Mouse (Mus musculus) hindbrain, embryonic 16.5 days (tissue): ENCODE measurements at regions not wholly inside any gene's neighbourhood (a gene's known extent, or its start where the extent isn't known, plus 50 kb on each side); places are given as distances from the start of the nearest gene placed in this dataset. TPM values are rescaled to one million over a fixed set of nuclear protein-coding genes. Genes with fewer than 3 reads are reported as not detected.

Experiments
- ATAC-seq: fragments of 200-750 bp; cut with Nextera tagmentation; 2 replicates; pipeline ENCODE4 v1.8.0; 2017; ENCODE audit warnings: moderate TSS enrichment, moderate library complexity
- H3K27ac ChIP-seq: fragments of 300-500 bp; sonication (generic); 2 replicates; pipeline ENCODE4 v1.5.1; 2014; ENCODE audit warnings: low read depth, mild to moderate bottlenecking, control low read depth, low read length, moderate library complexity
- H3K27me3 ChIP-seq: fragments of 300-500 bp; sonication (generic); replicated peaks from 2 replicates; pipeline ENCODE4 v1.6.1; 2014; ENCODE audit warnings: low read length; ENCODE audit not compliant: control insufficient read depth, insufficient read depth
- H3K36me3 ChIP-seq: fragments of 300-500 bp; sonication (generic); 2 replicates; pipeline ENCODE4 v1.6.1; 2014; ENCODE audit warnings: mild to moderate bottlenecking, low read length, moderate library complexity, mixed read lengths; ENCODE audit not compliant: control insufficient read depth, insufficient read depth
- H3K4me1 ChIP-seq: fragments of 300-500 bp; sonication (generic); 2 replicates; pipeline ENCODE4 v1.6.1; 2014; ENCODE audit warnings: low read depth, low read length; ENCODE audit not compliant: control insufficient read depth, insufficient read depth
- H3K4me2 ChIP-seq: fragments of 300-500 bp; sonication (generic); 2 replicates; pipeline ENCODE4 v1.6.1; 2014; ENCODE audit warnings: mild to moderate bottlenecking, low read length, control low read depth, moderate library complexity
- H3K4me3 ChIP-seq: fragments of 300-500 bp; sonication (generic); 2 replicates; pipeline ENCODE4 v1.5.1; 2014; ENCODE audit warnings: mild to moderate bottlenecking, low read length, control low read depth, moderate library complexity
- H3K9ac ChIP-seq: fragments of 300-500 bp; sonication (generic); 2 replicates; pipeline ENCODE4 v1.6.1; 2014; ENCODE audit warnings: low read depth, mild to moderate bottlenecking, control low read depth, low read length, moderate library complexity
- H3K9me3 ChIP-seq: fragments of 300-500 bp; sonication (generic); 2 replicates; pipeline ENCODE4 v1.6.1; 2014; ENCODE audit warnings: mild to moderate bottlenecking, low read length, moderate library complexity; ENCODE audit not compliant: control insufficient read depth
- WGBS: fragments of 180-500 bp; shearing (Covaris S2); extraction: QIAGEN DNeasy Blood & Tissue Kit; methylation state at CpG from one replicate; pipeline ENCODE4 v1.1.7; 2014; 5-methylcytosine and 5-hydroxymethylcytosine counted together
- microRNA-seq: library from miRNA; unstranded; fragments of <30 nt; microRNA quantifications from one replicate; pipeline ENCODE4, GENCODE M21; 2017

- ATAC-seq: no peak
- Histone ChIP-seq H3K36me3 (no peaks in the 10 kb centered on the region), H3K27me3 (no peaks in the 10 kb centered on the region), H3K4me2 (no peak overlapping the region), H3K9ac (no peak overlapping the region), H3K4me3 (no peak overlapping the region), H3K4me1 (no peaks in the 10 kb centered on the region), H3K9me3 (no peaks in the 10 kb centered on the region), H3K27ac (no peak overlapping the region)
- 93% methylated on average over 1 of the region's 1 CpGs for WGBS
These were observed 58.1 kb upstream of the Mocs2 start for GRCm38 (mm10) chr13:114759886-114760285.

- no peaks in the 10 kb centered on the region for H3K27me3 ChIP-seq
- no peak overlapping the region for H3K4me3 ChIP-seq
- H3K4me2 ChIP-seq: no peak overlapping the region
- no peaks in the 10 kb centered on the region for H3K9me3 ChIP-seq
- H3K4me1 ChIP-seq: no peaks in the 10 kb centered on the region
- ATAC-seq: no peak
- H3K27ac ChIP-seq: no peak overlapping the region
- H3K9ac ChIP-seq: no peak overlapping the region
- WGBS: 95% methylated on average over 3 of the region's 3 CpGs
- no peaks in the 10 kb centered on the region for H3K36me3 ChIP-seq
These were observed 57.1 kb upstream of the Mocs2 start for GRCm38 (mm10) chr13:114760901-114761300.

Small RNA genes in the stretch of these regions (microRNA-seq; reads per million reads assigned to microRNA genes)
- gene Gm25950: not detected
